Mouse (Mus musculus): ENCODE measurements at regions not wholly inside any gene's neighbourhood (a gene's known extent, or its start where the extent isn't known, plus 50 kb on each side); places are given as distances from the start of the nearest gene placed in this dataset.

DNA sequence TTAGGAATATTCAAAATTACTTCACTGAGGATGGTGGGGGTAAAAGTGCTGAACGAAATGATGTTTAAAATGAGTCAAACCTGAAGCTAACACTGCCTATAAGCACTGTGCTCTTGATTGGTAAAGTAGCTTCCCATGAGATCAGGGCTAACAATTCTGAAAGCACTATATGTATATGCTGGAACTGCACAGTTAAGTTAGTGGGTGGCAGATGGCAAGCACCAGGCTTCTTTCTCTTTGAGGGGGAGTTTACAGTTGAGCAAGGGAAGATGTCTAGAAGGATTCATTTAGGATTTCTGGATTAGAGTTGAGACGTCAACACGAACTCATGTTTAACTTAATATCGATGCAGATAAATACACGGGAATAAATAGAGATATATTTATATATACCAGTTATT is 195.7 kb upstream of the Fn1 start:
- H3K36me3 ChIP-seq: no peaks in the 10 kb centered on the region
- no peaks in the 10 kb centered on the region for H3K9me3 ChIP-seq
- H3K4me1 ChIP-seq: no peaks in the 10 kb centered on the region
- ATAC-seq (ENCODE audit: insufficient read depth, low FRiP score, low read depth): no peak
- H3K9ac ChIP-seq: no peak overlapping the region
- 68% methylated on average over 5 of the region's 5 CpGs for WGBS
- no peak overlapping the region for H3K27ac ChIP-seq
- no peak overlapping the region for H3K4me3 ChIP-seq (replicated peaks)
- H3K4me2 ChIP-seq: no peak overlapping the region
- H3K27me3 ChIP-seq (replicated peaks): no peaks in the 10 kb centered on the region

- Histone ChIP-seq H3K4me2 (peak overlapping the region; percentile 23), H3K4me3 (replicated peaks) (no peak overlapping the region), H3K27me3 (replicated peaks) (no peaks in the 10 kb centered on the region), H3K9me3 (no peaks in the 10 kb centered on the region), H3K9ac (no peak overlapping the region), H3K27ac (peak overlapping the region; percentile 85), H3K4me1 (no peaks in the 10 kb centered on the region), H3K36me3 (no peaks in the 10 kb centered on the region)
- ATAC-seq (ENCODE audit: insufficient read depth, low FRiP score, low read depth): no peak; the same call in 1 of the 2 replicates
- WGBS: 35% methylated on average over 16 of the region's 16 CpGs
Measured at GRCm38 (mm10) chr1:71844938-71845685, 192.1 kb upstream of the Fn1 start.

- H3K4me1 ChIP-seq: no peaks in the 10 kb centered on the region
- ATAC-seq (ENCODE audit: insufficient read depth, low FRiP score, low read depth): 0 out of 2 replicates have a peak, but pooled peaks have one; percentile 18
- peak overlapping the region; percentile 52; the same call in 1 of the 2 replicates for H3K27ac ChIP-seq
- H3K9me3 ChIP-seq: no peaks in the 10 kb centered on the region
- 29% methylated on average over 12 of the region's 12 CpGs for WGBS
- 0 out of 2 replicates have a peak overlapping the region, but pooled peaks have one; percentile 6 for H3K4me3 ChIP-seq (replicated peaks)
- H3K27me3 ChIP-seq (replicated peaks): no peaks in the 10 kb centered on the region
- H3K36me3 ChIP-seq: no peaks in the 10 kb centered on the region
- peak overlapping the region; percentile 48 for H3K4me2 ChIP-seq
- H3K9ac ChIP-seq: no peak overlapping the region
Measured at GRCm38 (mm10) chr1:71837764-71838163, 184.8 kb upstream of the Fn1 start.

DNA sequence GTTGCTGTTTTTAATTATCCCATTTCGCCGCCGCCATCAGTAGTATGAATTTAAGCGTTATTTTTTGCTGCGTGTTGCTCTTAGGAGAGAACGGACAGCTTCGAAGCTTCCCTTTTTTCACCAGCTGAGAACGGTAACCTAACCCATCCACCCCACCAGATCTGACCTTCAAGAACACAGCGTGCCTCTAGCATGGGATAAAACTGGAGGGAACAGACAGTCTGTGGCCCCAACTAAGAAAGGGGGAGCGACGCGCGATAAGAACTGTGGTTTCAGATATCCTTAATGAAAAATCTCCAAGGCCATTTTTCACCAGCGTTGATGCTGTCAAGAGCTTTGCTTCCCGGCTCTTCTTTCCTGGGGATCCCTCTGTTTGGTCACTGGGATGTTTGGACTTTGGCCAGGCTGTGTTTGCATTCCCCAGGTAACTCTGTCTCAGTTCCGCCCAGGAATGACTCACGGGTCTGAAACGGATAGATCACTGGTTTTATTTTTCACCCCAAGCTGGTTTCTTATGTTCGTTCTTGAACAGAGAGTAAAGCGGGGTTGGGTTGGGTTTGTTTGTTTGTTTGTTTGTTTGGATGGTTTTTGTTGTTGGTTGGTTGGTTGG is 184.1 kb upstream of the Fn1 start:
- no peaks in the 10 kb centered on the region for H3K4me1 ChIP-seq
- ATAC-seq (ENCODE audit: insufficient read depth, low FRiP score, low read depth): peak; percentile 83
- H3K27ac ChIP-seq: no peak overlapping the region; the same call in 1 of the 2 replicates
- no peaks in the 10 kb centered on the region for H3K36me3 ChIP-seq
- H3K4me2 ChIP-seq: peak overlapping the region; percentile 48
- no peak overlapping the region for H3K4me3 ChIP-seq (replicated peaks)
- 47% methylated on average over 20 of the region's 20 CpGs for WGBS
- no peaks in the 10 kb centered on the region for H3K27me3 ChIP-seq (replicated peaks)
- H3K9ac ChIP-seq: no peak overlapping the region
- H3K9me3 ChIP-seq: no peaks in the 10 kb centered on the region

DNA sequence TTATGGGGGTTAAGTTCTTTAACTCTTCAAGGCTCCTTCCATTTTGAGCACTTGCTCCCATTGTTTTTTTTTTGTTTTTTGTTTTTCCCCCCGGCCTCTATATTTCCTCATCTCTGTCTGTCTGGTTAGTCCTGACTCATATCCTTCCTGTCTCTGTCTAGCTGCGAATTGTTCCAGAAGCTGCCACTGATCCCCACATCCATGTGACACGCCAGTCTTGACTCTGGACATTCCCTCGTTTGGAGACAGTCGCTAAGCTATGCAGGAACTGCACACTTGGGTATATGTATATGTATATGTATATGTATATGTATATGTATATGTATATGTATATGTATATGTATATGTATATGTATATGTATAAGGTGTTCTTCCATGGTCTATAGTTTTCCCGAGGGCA is 177.4 kb upstream of the Fn1 start:
- Histone ChIP-seq H3K27me3 (replicated peaks) (no peaks in the 10 kb centered on the region), H3K9me3 (no peaks in the 10 kb centered on the region), H3K4me3 (replicated peaks) (no peak overlapping the region), H3K27ac (no peak overlapping the region), H3K4me2 (no peak overlapping the region), H3K9ac (no peak overlapping the region), H3K36me3 (no peaks in the 10 kb centered on the region), H3K4me1 (no peaks in the 10 kb centered on the region)
- 83% methylated on average over 6 of the region's 6 CpGs for WGBS
- no peak for ATAC-seq (ENCODE audit: insufficient read depth, low FRiP score, low read depth)

DNA sequence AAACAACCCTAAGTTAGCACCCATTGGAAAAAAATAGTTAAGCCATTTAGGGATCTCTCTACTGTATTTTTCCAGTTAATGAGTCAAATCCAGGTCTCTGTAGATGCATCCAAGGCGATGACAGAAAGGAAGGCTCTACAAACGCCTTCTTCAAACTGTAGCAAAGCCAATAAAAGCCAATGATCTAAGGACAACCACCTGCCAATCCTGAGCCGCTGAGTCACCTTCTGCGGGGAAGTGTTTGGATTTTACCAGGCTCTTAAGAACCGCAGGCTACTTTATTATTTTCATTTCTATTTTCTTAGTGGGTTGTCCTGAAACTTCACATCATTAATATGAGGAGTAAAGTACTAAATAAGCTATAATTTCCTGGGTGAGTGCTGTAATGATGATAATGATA is 171.4 kb upstream of the Fn1 start:
- H3K4me3 ChIP-seq (replicated peaks): no peak overlapping the region
- H3K27me3 ChIP-seq (replicated peaks): no peaks in the 10 kb centered on the region
- no peaks in the 10 kb centered on the region for H3K9me3 ChIP-seq
- no peak overlapping the region for H3K27ac ChIP-seq
- no peaks in the 10 kb centered on the region for H3K36me3 ChIP-seq
- 75% methylated on average over 5 of the region's 5 CpGs for WGBS
- H3K4me2 ChIP-seq: no peak overlapping the region
- H3K4me1 ChIP-seq: no peaks in the 10 kb centered on the region
- no peak for ATAC-seq (ENCODE audit: insufficient read depth, low FRiP score, low read depth)
- H3K9ac ChIP-seq: no peak overlapping the region

GRCm38 (mm10) chr1:71822123-71822522 is 169.1 kb upstream of the Fn1 start:
- no peak for ATAC-seq (ENCODE audit: insufficient read depth, low FRiP score, low read depth)
- no peak overlapping the region for H3K4me2 ChIP-seq
- no peak overlapping the region for H3K27ac ChIP-seq
- WGBS: 65% methylated on average over 3 of the region's 3 CpGs
- no peaks in the 10 kb centered on the region for H3K27me3 ChIP-seq (replicated peaks)
- no peak overlapping the region for H3K9ac ChIP-seq
- H3K4me1 ChIP-seq: no peaks in the 10 kb centered on the region
- no peak overlapping the region for H3K4me3 ChIP-seq (replicated peaks)
- H3K9me3 ChIP-seq: no peaks in the 10 kb centered on the region
- no peaks in the 10 kb centered on the region for H3K36me3 ChIP-seq

GRCm38 (mm10) chr1:71821099-71821498 is 168.1 kb upstream of the Fn1 start:
- no peaks in the 10 kb centered on the region for H3K36me3 ChIP-seq

GRCm38 (mm10) chr1:71816306-71816705 is 163.3 kb upstream of the Fn1 start:
- no peaks in the 10 kb centered on the region for H3K9me3 ChIP-seq
- no peak overlapping the region for H3K4me3 ChIP-seq (replicated peaks)
- no peak overlapping the region for H3K4me2 ChIP-seq
- no peak overlapping the region for H3K9ac ChIP-seq
- no peak for ATAC-seq (ENCODE audit: insufficient read depth, low FRiP score, low read depth)
- no peak overlapping the region for H3K27ac ChIP-seq
- 86% methylated on average over 9 of the region's 9 CpGs for WGBS
- no peaks in the 10 kb centered on the region for H3K4me1 ChIP-seq
- H3K27me3 ChIP-seq (replicated peaks): no peaks in the 10 kb centered on the region
- H3K36me3 ChIP-seq: no peaks in the 10 kb centered on the region

More at GRCm38 (mm10) chr1:71821099-71821498, 168.1 kb upstream of the Fn1 start:
- H3K9me3 ChIP-seq: no peaks in the 10 kb centered on the region
- ATAC-seq (ENCODE audit: insufficient read depth, low FRiP score, low read depth): no peak
- H3K27me3 ChIP-seq (replicated peaks): no peaks in the 10 kb centered on the region
- 64% methylated on average over 7 of the region's 7 CpGs for WGBS
- H3K9ac ChIP-seq: no peak overlapping the region
- H3K4me1 ChIP-seq: no peaks in the 10 kb centered on the region
- H3K4me3 ChIP-seq (replicated peaks): no peak overlapping the region
- H3K27ac ChIP-seq: no peak overlapping the region
- no peak overlapping the region for H3K4me2 ChIP-seq

GRCm38 (mm10) chr1:71814141-71814540 is 161.1 kb upstream of the Fn1 start:
- 76% methylated on average over 4 of the region's 4 CpGs for WGBS
- Histone ChIP-seq H3K27me3 (replicated peaks) (no peaks in the 10 kb centered on the region), H3K27ac (no peak overlapping the region), H3K4me1 (no peaks in the 10 kb centered on the region), H3K9me3 (no peaks in the 10 kb centered on the region), H3K4me2 (no peak overlapping the region), H3K36me3 (no peaks in the 10 kb centered on the region), H3K4me3 (replicated peaks) (no peak overlapping the region), H3K9ac (no peak overlapping the region)
- ATAC-seq (ENCODE audit: insufficient read depth, low FRiP score, low read depth): no peak

DNA sequence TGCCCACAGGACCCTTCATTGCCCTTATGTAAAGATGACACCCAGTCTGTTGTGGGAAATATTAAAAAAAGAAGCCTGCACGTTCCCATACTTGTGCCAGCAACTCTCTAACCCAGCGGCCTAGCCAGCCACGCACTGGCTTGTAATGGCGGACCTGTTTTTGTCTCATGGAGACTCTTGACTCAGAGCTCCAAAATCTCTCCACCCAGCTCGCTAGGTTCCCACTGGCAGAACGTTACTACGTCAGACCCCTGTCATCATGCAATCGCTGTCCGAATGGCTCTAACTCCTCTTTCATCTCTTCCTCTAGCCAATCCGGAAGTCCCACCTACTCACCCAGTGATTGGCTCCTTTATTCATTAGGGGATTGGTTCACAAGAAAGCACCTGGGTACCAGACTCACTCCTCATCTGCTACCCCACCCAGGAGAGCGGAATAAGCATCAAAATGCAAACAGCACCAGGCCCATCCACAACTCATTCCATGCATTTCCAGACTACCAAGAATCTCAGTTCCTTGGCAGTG is 159.2 kb upstream of the Fn1 start:
- no peaks in the 10 kb centered on the region for H3K27me3 ChIP-seq (replicated peaks)
- 94% methylated on average over 11 of the region's 11 CpGs for WGBS
- H3K9me3 ChIP-seq: no peaks in the 10 kb centered on the region
- ATAC-seq (ENCODE audit: insufficient read depth, low FRiP score, low read depth): no peak
- no peak overlapping the region for H3K4me3 ChIP-seq (replicated peaks)
- no peak overlapping the region for H3K27ac ChIP-seq
- no peaks in the 10 kb centered on the region for H3K36me3 ChIP-seq
- H3K4me2 ChIP-seq: no peak overlapping the region
- no peak overlapping the region for H3K9ac ChIP-seq
- no peaks in the 10 kb centered on the region for H3K4me1 ChIP-seq

DNA sequence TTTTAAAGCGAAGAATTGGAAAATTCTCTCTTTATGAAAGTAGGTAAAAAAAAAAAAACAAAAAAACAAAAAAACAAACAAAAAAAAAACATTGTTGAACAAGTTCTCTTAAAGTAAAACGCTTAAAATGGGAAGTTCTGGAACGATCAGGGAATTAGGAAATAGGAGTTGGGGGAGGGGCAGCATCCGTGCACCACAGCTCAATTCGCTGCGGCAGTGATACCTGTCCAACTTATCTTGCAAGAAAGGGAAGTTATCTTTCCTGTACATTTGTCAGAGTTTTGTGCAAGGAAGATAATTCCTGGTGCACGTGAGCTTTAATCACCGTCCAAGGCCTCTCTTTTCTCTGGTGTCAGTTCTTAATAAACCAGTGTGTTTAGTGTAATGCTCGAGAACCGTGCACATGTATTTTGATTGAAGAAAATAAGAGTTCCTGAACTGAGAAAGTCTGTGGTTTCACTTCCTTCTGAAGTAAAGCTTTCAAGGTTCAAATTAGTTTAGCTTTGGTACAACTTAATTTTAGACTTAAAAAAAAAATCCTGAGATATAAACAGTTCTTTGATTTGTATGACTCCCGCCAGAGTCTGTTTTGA is 158.3 kb upstream of the Fn1 start:
- no peak for ATAC-seq (ENCODE audit: insufficient read depth, low FRiP score, low read depth)
- 74% methylated on average over 11 of the region's 11 CpGs for WGBS
- Histone ChIP-seq H3K27ac (no peak overlapping the region), H3K4me2 (no peak overlapping the region), H3K9ac (no peak overlapping the region), H3K27me3 (replicated peaks) (no peaks in the 10 kb centered on the region), H3K9me3 (no peaks in the 10 kb centered on the region), H3K4me1 (0 out of 2 replicates have a peak, but pooled peaks cover 5% of the 10 kb centered on the region), H3K4me3 (replicated peaks) (no peak overlapping the region), H3K36me3 (no peaks in the 10 kb centered on the region)

Data from stomach, embryonic 15.5 days (tissue).